Mouse (Mus musculus) layer of hippocampus, postnatal 14 days (tissue): Measurements from ENCODE around the gene Klk1b4. TPM values are rescaled to one million over a fixed set of nuclear protein-coding genes. Genes with fewer than 3 reads are reported as not detected.
A peak's percentile ranks its signal among the peaks of the same experiment; 100 is the strongest.
"Not testable (repeated sequence)": the region's sequence is repeated elsewhere in the genome, so short reads cannot be mapped to it uniquely, and the experiment has no call there.

Experiments used
- DNase-seq, 2 experiments: peaks; one replicate each; pipeline ENCODE4 v3.0.0; 2021 to 2022; ENCODE audit warnings: low spot score in 2 of 2, mixed read lengths in 1 of 2
- long read RNA-seq, 2 experiments: library from polyadenylated mRNA; stranded (forward); transcript quantifications; one replicate each; pipeline ENCODE4 v2.0.0; 2021
- total RNA-seq, 2 experiments: library from RNA; stranded (reverse); gene quantifications; 2 replicates each; pipeline ENCODE4 v1.2.3; 2021

Gene Klk1b4
- not detected for total RNA-seq
- long read RNA-seq, experiment 1 = 0 reads
- long read RNA-seq, experiment 2 = 0 reads

DNA sequence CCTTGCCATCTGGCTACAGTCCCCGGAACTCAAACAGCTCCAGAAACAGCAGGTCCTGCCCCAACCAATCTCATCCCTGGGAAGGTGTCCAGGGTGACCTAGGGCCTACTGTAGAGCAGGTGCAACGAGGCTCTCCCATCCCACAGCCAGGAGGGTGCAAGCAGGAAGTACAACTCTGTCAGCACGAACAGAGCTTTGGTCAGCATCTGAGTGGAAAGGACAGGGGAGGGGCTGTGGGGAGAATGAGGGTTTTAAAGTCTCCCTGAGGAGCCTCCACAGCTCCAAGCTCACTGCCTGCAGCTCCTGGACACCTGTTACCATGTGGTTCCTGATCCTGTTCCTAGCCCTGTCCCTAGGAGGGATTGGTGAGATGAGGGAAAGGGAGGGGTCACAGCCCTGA is at the start of gene Klk1b4:
Gene Klk1b4 (plus strand): TSS at position 301 of the 400 bp plus-strand sequence.
- not testable (repeated sequence) for DNase-seq

DNA sequence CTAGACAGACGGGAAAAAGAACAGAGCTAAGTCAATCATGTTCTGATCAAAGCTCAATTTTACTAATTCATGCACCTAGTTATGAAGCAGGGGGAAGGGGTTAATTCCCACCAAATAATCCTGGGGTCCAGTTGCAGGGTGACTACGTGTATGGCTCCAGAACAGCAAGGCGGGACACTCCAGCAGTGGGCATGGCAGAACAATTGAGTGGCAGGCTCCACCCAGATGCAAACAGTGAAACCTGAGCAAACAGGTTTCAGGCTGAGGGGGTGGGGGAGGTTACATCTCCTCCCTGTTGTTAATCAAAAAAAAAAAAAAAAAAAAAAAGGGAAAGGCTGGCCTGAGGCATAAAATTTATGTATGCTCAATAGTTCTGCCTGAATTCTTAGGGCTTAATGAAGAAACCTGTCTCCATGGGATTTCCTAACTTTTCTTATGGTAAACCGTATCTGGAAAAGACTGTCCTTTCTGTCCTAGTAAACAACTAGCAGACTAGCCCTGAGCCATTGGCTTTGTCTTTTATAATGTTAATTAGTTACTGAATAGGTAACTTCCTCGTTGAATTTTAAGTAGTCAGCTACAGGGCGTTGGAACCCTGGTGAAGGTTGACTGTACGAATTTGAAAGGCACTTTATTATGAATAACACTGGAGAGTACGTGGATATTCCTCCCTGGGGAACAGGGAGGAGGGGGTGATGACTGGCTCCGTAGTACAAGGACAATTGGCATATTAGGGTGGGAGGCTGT is 27.8 kb upstream of the Klk1b4 start:
- no peak for DNase-seq

DNA sequence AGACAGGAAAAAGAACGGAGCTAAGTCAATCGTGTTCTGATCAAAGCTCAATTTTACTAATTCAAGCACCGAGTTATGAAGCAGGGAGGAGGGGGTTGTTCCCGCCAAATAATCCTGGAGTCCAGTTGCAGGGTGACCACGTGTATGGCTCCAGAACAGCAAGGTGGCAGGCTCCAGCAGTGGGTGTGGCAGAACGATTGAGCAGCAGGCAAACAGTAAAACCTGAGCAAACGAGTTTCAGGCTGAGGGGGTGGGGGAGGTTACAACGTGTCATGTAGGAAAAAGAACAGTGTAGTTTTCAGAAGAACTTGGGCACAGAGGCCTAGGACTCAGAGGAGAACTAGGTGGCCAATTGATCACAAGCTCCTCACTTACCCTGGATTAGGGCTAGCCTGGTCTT is 20.7 kb upstream of the Klk1b4 start:
- DNase-seq = not testable (repeated sequence)

DNA sequence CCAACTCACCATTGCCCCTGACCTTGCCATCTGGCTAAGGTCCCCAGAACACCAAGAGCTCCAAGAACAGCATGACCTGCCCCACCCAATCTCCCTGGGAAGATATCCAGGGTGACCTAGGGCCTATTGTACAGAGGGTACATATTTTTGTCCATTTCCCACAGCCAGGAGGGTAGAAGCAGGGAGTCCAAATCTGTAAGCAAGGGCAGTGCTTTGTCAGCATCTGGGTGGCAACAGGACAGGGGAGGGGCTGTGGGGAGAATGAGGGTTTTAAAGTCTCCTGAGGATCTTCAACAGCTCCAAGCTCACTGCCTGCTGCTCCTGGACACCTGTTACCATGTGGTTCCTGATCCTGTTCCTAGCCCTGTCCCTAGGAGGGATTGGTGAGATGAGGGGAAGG is 19.3 kb upstream of the Klk1b4 start, which contains the start of gene Klk1b24:
Gene Klk1b24 (plus strand): TSS at position 301 of the 400 bp plus-strand sequence.
- not testable (repeated sequence) for DNase-seq

DNA sequence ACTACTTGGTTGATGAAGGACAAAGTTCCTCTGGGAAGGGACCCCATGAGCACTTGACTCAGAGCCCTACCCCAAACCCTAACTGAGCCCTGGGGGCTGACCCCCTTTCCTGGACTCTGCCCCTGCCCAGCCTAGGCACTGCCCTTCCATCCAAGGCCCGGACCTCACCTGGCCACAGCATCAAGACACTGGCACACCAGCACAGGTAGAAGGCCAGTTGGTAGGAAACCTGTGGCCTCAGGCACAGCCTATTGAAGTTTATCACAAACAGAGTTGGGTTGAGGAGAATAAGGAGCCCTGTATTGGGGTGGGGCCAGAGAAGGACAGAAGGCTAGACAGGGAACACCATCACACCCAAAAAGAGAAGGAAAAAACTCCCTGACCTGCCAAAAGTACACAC is 13.8 kb upstream of the Klk1b4 start:
- not testable (repeated sequence) for DNase-seq

- no peak for DNase-seq
Observed at GRCm38 (mm10) chr7:44197891-44198290, 9.3 kb upstream of the Klk1b4 start, which contains the start of gene Klk1b3. Gene Klk1b3 (plus strand): TSS chr7:44198191.

DNA sequence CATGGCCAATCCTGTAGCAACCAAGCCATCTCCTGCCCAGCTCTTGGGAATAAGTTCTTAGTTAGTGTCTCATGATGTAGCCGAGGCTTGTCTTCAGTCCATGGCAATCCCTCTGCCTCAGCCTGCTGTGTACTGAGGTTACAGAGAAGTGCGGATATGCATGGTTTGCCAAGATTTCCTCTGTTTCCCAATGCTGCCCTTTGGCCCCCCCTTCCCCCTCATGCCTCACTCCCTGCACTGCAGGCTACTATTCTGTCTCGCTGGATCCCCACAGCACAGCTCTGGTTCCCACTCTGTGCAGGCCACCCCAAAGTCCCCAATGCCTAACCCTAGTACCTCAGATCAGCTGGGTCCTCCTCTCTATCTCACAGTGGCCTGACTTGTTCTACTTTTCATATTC is 1.1 kb downstream of the Klk1b4 start:
- DNase-seq = no peak

DNA sequence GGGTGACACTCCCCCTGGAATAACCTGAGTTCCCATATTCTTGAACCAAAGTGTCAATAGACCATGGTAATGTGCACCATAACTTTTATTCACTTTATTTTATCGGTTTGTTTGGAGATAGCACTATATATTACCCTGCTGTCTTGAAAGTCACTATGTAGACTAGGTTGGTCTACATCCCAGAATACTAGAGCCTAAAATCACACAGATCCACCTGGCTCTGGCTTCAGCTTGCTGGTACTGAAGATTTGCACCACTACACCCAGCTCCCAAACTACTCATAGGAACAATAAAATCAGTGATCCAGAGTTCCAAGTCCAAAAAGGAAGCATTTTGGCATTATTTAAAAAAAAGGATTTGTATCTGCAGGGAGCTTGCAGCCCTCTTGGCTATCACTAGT is 8.4 kb downstream of the Klk1b4 start, which contains the start of gene Klk1b5:
Gene Klk1b5 (plus strand): TSS at position 301 of the 400 bp plus-strand sequence.
- no peak for DNase-seq

DNA sequence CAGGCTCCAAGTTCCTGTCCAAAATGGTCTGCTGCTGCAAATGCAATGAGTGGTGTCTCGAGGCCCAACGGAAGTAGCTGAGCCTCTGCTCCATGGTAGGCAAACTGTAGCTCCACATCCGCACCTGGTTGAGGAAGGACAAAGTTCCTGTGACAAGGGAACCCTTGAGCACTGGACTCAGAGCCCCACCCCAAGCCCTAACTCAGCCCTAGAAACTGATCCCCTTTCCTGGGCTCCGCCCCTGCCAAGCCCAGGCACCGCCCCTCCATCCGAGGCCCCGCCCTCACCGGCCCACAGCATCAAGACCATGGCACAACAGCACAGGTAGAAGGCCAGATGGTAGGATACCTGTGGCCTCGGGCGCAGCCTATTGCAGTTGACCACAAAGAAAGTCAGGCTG is 14.4 kb downstream of the Klk1b4 start:
- DNase-seq = not testable (repeated sequence)

DNA sequence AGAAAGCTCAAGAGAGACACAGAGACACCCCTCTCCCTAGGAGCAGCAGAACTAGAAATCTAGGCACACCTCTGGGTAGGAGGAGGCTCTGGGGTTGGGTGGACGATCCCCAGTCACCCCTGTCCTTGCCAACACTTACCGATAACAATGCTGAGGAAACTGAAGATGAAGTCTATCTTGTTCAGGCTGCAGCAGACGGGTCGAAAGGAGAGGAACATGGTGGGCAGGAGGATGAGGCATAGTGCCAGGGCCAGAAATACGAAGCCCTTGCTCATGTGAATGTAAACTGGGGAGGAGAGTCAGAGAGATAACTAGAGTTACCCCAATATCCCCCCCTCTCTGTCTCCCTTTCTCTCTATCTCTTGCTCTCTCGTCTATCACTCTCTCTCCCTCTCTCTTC is 15.1 kb downstream of the Klk1b4 start:
- not testable (repeated sequence) for DNase-seq

DNA sequence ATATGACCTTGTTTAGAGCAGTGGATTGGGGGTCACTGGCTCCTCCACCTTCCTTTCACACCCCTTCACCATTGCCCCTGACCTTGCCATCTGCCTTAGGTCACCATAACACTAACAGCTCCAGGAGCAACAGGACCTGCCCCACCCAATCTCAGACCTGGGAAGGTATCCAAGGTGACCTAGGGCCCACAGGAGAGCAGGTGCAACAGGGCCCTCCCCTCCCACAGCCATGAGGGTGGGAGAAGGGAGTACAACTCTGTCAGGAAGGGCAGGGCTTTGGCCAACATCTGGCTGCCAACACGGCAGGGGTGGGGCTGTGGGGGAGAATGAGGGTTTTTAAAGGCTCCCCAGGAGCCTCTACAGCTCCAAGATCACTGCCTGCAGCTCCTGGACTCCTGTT is 17.8 kb downstream of the Klk1b4 start, which contains the start of gene Klk1:
Gene Klk1 (plus strand): TSS at position 285 of the 400 bp plus-strand sequence.
- DNase-seq = no peak

DNA sequence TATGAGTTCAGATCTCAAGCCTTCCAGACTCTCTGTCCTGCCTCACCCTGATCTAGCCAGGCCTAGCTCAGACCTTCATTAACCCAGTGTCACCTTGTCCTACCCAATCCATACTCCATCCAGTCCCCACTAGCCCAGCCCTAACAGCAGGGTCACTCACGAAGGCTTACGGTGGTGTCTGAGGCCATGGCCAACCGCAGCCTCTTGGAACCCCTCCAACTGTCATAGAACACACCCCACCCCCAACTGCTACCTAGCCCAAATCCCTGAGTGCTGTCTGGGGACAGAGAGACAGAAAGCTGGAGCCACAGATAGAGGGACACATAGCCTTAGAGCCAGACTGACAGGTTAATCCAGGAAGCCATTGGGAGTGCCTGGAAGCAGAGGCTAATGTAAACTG is 28.7 kb downstream of the Klk1b4 start, which contains the start of gene Gm36864:
Gene Gm36864 (plus strand): TSS at position 269 of the 400 bp plus-strand sequence.
- no peak for DNase-seq

GRCm38 (mm10) chr7:44239913-44240312 is 32.7 kb downstream of the Klk1b4 start:
- no peak for DNase-seq

DNA sequence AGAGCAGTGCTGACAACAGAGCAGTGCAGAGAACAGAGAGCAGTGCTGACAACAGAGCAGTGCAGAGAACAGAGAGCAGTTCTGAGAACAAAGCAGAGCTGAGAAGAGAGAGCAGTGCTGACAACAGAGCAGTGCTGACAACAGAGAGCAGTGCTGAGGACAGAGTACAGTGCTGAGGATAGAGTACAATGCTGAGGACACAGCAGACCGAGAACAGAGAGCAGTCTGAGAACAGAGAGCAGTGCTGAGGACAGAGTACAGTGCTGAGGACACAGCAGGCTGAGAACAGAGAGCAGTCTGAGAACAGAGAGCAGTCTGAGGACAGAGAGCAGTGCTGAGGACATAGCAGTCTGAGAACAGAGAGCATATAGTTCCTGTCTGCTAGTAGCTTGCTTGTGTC is 33.5 kb downstream of the Klk1b4 start:
- no peak for DNase-seq

DNA sequence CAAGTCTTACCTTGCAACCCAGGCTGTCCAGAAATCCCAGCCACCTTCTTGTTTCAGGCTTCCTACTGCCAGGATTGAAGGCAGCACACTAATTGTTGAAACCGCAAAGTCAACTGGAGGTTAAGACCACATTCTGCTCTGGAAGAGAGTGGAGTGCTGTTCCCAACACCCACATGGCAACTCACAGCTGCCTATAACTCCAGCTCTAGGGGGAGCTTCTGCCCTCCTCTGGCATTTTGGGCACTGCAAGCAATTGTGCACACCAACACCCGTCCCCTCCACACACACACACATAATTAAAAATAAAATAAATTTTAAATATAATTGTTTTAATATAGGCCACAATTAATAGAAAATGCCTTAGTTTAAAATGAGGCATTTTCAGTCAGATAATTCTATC is 33.9 kb downstream of the Klk1b4 start:
- DNase-seq = no peak

DNA sequence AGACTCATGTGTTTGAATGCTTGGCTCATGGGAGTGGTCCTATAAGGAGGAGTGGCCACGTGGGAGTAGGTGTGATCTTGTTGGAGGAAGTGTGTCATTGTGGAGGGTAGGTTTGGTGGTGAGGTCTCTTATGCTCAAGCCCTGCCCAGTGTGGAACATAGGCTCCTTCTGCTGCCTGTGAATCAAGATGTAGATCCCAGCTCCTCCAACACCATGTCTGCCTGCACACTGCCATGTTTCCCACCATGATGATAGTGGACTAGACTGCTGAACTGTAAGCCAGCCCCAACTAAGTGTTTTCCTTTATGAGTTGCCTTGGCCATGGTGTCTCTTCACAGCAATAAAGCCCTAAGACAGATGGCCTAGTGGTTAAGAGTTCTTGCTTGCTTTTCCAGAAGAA is 36.8 kb downstream of the Klk1b4 start:
- no peak for DNase-seq

DNA sequence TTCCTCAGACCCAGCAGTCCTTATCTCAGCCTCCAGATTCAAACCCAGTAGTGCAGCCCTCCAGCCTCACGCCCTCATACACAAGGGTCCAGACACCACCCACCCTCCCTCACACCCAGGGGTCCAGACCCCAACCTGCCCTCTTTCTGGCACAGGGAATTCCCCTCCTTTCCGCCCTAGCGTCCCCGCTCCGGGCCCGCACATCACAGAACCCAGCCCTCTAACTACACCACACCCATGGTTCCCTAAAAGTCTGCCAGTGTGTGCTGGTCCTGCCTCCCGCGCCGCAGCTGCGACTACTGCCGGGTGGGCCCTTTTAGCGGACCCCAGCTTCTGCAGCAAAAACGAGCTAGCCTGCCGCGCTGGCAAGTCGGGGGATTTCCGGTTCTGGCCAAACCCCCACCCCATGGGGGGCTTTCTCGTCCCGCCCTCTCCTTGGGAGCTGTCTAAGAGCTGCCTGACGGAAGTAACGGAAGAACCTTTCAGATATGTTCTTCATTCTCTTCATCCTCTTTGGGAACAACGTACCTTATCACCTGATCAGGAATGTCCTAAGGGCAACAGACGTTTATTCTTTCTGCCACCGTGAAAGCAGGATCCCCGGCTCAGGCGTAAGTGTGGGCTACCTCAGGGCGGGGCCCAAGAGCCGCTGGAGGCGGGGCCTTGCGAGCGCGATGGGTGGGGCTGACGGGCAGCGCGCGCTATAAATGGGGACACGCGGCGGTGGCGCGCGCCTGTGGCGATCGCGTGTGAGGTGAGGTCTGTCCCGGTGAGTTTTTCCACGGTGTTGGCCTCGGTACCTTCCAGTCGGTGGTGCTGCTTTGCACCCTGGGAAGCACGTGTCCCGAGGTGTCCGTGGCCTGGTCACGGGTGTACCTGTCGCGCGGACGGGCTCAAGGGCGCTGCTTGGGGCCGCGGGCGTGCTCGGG is 39.1 kb downstream of the Klk1b4 start, which contains the start of the genes 1700028J19Rik and 2410002F23Rik:
Gene 1700028J19Rik (minus strand): TSS at position 641 of the 929 bp plus-strand sequence.
Gene 2410002F23Rik (plus strand): TSS at position 668 of the 929 bp plus-strand sequence.
- peak; percentile 93 to 96 for DNase-seq

DNA sequence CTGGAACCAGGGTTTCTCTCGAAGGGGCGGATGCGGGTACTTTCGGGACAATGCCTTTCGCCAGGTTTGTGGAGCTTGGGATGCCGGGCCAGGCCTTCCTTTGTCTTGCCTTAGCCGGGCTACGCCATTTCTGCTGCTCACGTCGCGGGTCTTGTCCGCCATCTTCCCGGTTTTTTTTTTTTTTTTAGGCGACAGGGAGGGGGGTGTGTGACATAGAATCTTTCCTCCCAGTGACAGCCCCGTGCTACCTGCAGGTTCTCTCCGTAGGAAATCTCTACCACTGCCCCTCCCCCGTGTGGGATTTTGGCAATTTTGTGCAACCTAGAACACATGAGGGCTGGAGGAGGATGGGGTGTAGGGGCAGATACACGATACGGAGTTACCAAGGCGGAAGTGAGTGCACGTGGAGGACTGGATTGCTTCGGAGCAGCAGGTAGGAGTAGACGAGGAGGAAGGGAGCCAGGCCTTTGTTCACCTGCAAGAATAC is 39.8 kb downstream of the Klk1b4 start:
- peak in 1 of 2 experiments; percentile 57 for DNase-seq

- DNase-seq = no peak
Observed at GRCm38 (mm10) chr7:44247971-44248370, 40.7 kb downstream of the Klk1b4 start.

GRCm38 (mm10) chr7:44249248-44249647 is 42.0 kb downstream of the Klk1b4 start:
- DNase-seq = no peak

DNA sequence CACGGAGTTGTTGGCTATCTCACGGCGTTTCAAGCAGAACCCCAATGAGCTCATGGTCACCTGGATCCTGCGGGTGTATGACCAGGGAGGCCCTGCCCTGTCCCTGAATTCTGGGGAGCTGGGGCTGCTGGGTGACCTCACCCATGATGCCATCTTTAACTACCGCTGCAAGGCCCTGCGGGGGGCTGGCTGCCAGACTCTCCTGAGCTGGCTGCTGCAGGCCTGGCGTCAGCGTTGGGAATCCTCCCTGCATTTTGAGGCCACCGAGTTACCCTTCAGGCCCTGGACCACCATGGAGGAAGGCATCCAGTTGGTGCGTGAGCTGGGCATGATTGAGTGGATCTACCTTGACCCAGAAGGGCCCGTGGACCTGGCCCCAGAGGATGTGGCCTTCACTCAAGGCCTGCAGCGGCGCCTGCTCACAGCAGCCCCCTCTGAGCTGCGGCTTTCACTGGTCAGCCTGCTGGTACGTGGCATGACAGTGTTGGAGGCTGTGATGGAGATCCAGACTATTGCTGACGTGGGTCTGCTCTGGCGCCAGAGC is 43.6 kb downstream of the Klk1b4 start:
- not testable (repeated sequence) for DNase-seq
